Mouse (Mus musculus) T-cell, adult 2 months (primary cell): ENCODE results near the gene Senp3.
"Not testable (repeated sequence)": the region's sequence is repeated elsewhere in the genome, so short reads cannot be mapped to it uniquely, and the experiment has no call there.

Experiments used
- DNase-seq: peaks from one replicate; pipeline ENCODE4 v3.0.0; 2022; ENCODE audit warnings: low spot score

Senp3 gene

DNA sequence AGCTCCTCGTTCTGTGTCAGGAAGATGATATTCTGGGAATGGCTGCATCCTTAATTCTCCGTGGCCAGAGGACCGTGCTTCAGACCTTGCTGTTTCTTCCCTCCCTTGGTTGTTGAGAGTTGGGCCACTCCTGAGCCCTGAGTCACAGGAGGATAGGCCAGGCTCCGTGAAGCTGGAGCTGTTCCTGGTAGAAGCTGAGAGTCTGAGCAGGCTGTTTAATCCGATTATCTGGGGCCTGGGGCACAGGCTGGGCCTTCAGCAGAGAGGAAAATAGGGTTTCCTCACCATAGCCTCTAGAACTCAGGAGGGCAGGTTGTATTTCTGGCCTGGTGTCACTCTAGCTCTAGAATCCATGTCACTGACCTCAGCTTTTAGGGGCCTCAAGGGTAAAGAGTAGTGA, 28.5 kb downstream of the Senp3 start:
- DNase-seq, result no peak

DNA sequence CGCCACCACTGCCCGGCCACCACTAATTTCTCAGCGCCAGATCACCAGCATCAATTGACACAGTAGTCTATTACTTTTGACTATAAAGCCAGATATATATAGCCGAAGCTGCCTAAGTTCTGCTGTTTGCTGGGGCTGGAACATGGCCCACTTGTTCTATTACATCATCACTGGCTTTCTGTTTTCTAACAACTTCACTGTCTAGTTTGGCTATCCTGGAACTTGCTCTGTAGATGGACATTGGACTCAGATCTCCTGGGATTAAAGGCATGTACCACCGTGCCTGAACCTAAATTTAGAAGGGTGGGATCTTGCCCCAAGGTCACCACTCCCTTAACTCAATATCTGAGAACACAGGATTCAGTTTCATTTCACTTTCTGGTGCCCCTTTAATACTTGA, 36.0 kb downstream of the Senp3 start:
- DNase-seq, result no peak

DNA sequence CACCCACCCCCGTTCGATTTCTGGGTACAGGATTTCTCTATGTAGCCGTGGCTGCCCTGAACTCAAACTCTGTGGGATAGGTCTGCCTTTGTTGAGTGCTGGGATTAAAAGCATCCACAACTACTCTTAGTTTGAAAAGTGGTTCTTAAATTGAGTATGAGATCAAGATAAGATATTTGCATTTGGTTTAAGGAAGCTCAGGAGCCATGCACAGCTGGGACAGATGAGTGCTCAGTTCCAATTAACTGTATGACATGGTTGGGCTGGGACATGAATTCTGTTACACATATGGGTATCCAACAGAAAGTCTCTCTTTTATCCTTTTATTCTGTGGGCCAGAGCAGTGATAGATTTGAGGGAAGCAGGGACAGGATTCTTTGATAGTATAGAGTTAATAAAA, 46.4 kb downstream of the Senp3 start:
- DNase-seq, result no peak

DNA sequence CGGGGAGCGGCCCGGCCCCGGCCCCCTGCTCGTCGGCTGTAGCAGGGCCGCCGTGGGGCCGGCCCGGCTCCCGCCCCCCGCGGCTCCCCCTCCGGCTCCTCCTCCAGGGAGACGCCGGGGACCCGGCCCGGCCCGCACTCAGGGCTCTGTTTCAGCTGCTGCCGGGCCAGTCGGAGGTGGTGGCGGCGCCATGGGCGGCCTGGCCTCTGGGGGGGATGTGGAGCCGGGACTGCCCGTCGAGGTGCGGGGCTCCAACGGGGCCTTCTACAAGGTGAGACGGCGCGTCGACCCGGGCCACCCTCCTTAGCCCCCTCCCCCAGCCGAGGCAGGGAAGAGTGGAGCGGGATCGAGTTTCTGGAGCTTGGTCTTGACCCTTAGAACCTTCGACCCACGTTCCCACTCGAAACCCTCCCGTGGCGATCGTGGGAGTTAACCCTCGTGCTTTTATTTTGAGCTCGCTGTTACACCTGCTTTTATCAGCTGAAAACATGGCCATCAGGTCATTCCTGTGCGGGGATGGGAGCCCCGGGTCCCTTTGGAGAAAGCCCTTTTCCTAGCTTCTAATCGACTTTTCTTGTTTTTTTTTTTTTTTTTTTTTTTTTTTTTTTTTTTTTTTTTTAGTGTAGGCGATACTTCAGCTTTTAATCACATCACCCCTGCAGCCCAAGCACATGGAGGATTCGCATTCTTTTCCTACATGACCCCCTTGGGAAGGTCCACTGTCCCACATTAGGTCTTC, 48.6 kb downstream of the Senp3 start:
- no peak for DNase-seq

DNA sequence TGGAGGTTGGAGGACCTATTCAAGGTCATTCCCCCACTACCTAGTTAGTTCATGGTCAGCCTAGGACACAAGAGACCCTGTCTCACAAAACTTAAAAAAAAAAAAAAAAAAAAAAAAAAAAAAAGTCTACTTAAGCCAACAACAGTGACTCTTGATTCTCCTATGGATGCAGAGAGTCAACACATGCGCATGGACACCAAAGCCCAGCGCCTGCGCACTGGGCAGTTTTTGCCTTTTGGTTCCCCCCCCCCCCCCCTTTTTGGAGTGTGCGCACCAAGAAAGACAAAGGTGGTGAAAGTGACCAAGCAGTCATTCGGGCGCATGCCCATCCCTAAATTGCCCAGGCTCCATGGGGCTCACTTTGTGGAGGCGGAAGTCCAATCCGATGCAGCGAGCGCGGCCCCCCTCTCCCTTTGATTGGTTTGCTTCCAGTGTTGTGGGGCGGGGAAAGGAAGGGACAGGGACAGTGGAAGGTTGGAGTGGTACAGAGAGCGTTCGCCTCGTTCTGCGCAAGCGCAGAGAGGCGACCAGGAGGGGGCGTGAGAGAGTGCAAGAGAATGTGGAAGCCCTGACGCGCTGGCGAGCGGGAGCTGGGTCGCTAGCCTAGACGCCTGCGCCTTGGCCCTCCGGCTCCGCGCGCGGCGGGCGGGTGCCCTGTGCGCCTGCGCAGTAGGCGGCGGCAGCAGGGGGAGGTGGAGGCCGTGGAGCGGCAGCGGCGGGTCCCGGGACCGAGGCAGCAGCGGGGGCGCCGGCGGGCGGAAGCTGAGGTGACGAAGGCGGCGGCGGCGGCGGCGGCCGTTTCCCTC, 49.4 kb downstream of the Senp3 start, which contains the start of gene Fxr2:
Fxr2 (plus strand) TSS at position 707 of the 806 bp plus-strand sequence.
- DNase-seq, result peak; percentile 99

DNA sequence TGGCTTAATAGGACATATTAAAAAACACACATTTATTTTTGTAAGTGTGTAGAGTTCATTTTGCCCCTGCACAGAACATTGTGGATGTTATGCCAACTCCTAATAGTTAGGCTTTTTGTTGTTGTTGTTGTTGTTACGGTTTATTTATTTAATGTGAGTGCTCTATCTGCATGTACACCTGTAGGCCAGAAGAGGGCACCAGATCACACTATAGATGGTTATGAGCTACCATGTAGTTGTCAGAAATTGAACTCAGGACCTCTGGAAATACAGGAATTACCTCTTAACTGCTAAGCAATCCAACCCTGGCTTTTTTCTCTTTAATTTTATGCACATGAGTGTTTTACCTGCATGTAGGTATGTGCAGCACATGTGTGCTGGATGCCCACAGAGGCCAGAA, 52.1 kb downstream of the Senp3 start:
- DNase-seq, result peak; percentile 28

DNA sequence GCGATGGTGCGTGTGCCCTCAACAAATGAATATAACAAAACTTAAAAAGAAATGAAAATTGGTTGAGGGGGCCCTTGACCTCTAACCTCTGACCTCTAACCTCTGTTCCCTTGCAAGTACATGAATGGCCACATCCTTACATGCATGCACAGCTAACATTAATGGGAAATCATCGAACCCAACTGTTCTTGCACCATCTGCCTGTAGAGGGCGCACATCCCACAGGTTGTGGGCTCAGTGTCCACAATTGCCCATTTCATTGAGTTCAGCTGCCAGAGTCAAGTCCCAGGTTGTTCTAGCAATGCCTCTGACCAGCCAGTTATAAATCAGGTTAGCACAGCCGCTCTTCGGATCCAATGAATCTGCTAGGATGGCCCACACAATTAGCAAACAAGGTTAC, 53.6 kb downstream of the Senp3 start:
- peak; percentile 72 for DNase-seq

DNA sequence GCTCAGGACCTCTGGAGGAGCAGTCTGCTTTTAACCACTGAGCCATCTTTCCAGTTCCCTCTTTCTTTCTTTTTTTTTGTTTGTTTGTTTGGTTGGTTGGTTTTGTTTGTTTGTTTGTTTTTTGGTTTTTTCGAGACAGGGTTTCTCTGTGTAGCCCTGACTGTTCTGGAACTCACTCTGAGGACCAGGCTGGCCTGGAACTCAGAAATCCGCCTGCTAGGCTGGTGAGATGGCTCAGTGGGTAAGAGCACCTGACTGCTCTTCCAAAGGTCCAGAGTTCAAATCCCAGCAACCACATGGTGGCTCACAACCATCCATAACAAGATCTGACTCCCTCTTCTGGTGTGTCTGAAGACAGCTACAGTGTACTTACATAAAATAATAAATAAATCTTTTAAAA, 57.5 kb downstream of the Senp3 start:
- DNase-seq, result not testable (repeated sequence)
